Mouse (Mus musculus) megakaryocyte progenitor cell, adult 5-6 weeks (primary cell): ENCODE measurements around the gene Msi2. TPM values are rescaled to one million over a fixed set of nuclear protein-coding genes. Genes with fewer than 3 reads are reported as not detected.

ENCODE experiments used
- ATAC-seq: replicated peaks from 2 replicates; pipeline ENCODE4 v1.8.0; 2016; ENCODE audit warnings: mild to moderate bottlenecking, moderate TSS enrichment, inconsistent platforms; ENCODE audit not compliant: poor library complexity
- total RNA-seq, 2 experiments: library from RNA; stranded (forward) in 1 of 2; stranded (reverse) in 1 of 2; fragments of 157-497, 149-512 nt in 1 of 2; fragments of 200-1000 nt in 1 of 2; gene quantifications; 2 replicates each; pipeline versions ENCODE4 v1.2.3 to v1.2.4; 2015 to 2017

The Msi2 gene
- total RNA-seq, 2 experiments from 2014 or later: 35.4 to 46.6 TPM

DNA sequence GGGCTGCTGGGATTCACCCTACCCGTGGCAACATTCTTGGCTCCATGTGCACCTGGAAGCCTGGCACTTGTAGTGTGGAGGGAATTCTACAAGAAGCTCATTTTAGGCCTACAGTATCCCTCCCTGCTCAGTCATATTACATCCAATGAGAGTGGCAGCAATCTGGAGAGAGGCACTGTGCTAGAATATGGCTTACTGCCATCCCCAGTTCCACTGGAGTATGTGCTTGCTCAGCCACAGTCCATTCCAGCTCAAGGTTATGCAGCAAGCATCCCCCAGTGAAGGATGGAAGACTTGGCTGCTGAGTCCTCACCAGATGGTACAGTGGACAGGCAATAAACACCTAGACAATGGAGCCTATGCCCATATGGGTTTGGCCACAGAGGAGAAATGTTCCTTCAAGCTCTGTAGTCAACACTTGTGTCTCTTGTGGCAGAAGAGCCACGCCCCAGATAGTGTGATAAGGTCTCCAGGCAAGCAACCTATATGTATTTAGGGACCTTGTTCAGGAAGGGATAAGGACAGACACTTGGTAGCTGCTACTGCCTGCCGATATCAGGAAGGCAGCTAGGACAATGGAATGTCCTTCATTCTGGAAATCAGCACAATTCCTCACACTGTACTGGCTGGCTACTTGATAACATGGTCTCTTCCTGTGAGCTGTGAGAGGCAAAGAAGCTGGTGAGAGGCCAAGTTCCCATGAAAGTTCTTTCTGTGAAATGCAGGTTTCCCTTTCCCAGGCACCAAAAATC is 366.4 kb downstream of the Msi2 start:
- 0 out of 2 replicates have a peak, but pooled peaks have one; percentile 45 for ATAC-seq

DNA sequence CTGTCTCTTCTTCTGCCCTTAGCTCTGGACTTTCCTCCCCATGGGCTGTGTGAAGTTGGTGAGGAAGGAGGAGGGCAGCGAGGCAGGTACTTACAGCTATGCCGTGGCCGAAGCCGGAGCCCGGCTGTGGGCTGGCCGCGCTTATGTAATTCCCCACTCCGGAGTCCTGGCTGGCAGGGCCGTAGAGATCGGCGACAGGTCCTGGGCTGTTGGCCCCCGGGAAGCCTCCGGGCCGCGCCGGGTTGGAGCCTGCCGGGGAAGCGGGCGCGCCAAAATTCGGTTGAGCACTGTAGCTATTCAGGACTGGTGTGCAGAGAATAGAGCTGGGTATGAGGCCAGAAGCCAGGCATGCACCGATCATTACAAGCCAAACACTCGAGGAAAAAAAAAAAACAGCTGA is 369.6 kb downstream of the Msi2 start:
- ATAC-seq: no peak

DNA sequence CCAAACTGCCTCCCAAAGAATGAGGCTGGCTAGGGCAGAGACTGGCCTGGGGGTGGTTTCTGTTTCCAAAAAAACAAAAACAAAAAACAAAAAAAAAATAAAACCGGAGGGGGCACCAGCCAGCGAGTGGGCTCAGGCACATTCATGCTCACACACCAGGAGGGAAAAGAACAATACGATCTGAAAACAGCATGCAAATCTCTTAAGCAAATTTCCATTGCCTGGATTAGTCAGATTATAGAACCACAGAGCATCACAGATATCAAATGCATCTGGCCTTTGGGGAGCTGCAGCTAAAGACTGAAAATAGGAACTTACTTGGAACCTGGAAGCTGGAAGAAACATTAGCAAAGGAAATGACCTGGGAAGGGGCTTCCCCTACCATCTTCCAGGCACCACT is 370.3 kb downstream of the Msi2 start:
- no peak for ATAC-seq

DNA sequence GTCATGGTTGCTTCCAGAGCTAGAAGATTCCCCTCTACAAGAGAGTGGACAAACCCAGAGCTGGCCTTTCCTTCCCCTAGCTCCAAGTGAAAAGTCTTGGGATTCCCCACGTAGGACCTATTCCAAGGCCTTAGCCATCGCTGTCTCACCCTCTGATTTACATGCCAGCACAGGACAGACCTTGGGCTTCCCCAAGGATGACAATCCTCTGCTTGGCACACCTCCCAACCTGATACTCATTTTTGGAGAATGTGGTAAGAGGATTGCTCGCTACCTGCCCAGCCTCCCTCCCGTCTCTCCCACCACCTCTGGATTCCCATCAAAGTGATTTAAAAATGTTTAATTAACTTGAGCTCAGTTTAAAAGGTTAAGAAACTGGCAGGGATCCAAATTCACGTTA is 372.2 kb downstream of the Msi2 start:
- no peak for ATAC-seq

DNA sequence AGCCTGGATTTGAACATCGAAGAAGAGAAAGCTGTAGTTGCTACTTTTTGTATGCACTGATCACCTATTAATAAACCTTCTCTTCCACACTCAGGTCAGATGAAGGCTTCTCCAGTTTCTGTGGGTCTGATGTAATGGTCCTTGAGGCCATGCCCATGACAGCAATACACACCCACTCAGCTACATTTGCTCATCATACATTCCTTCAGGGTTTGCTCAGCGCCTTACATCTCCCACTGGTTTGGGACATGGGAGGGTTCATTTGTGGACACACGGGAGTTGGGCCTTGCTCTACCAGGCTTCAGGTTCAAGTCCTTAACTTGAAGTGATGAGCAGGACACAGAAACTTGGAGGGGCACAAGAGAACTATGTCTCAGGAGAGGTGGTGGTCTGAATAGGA is 380.4 kb downstream of the Msi2 start:
- no peak for ATAC-seq

DNA sequence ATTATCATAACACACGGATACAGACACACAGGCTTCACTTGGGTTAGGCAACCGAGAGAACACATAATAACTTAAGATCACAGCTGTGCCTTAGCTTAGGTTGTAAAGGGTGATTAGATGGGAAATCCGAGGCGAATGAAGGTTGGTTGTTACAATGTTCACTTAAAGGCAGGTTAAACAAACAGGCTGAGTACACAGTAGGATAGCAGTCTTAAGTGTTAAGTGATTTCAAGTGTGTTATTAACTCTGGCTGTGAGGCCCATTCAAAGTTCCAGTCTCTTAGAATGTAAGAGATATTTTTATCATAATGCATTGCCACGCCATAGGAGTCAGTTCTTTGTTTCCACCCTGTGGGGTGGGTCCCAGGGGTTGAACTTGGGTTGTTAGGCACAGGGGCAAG is 383.4 kb downstream of the Msi2 start:
- ATAC-seq: no peak

DNA sequence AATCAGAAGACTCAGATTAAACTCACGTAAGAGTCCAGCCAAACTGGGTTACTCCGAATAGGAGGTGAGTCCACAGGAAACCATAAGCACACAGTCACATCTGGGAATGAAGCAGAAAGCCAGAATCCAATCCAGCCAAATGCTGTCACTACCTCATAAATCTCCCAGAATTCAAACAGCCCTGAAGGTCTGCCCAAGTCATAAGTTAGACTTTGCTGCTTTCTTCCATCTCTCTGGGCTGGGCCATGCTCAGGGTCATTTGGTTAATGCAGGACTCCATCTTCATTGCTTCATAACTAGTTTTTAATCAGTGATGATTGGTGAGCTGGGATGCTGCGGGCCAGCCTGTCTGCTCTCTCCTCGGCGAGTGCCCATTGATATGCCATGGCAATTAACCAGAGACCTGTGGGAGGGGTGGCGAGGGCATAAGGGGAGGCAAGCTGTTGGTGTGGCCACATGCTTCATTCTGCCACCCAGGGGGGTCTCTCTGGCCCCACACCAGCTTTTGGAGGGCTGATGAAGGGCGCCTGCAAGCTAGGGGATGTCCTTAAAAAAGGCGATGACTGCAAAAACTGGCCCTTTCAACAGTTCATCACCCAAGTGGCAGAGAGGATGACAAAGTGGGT is 385.9 kb downstream of the Msi2 start:
- no peak for ATAC-seq

DNA sequence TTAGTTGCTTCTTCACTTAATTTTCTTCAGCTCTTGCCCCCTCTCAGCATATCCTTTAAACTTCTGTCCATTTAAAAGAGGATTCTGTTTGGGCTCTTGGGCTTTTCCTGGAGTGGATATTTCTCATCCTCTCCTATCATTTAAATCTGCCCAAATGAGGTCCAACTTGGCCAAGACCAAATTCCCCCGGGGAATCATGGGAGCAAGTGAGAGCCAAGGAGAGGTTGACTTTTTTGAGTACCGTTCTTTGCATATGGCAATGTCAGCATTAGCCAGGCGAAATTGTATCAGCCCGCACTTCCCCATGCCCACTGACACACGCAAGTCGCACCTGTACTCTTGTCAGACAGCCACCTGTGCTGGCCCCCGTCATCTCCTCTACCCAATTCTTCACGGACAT is 386.6 kb downstream of the Msi2 start:
- no peak for ATAC-seq

DNA sequence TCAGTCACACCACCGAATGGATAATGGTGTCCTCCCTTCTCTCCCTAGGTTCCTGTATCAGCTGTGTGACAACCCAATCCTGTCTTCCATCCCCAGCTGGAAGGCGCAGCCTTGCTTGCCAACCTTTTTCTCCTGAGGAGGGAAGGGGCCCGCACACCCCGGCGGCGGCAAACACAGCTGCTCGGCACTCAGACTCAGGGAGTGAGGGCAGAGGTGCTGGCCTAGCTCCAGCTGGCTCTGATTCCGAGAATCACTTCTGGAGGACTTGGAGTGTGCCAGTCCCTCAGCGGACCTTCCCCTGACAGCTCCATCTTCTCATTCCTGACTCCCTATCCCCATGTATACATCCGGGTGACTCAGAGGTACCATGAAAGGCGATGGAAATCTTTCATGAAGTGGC is 387.5 kb downstream of the Msi2 start:
- ATAC-seq: no peak

GRCm38 (mm10) chr11:88328813-88329595 is 389.3 kb downstream of the Msi2 start:
- ATAC-seq: no peak

- ATAC-seq: no peak
These were observed 391.3 kb downstream of the Msi2 start for GRCm38 (mm10) chr11:88327016-88327415.

GRCm38 (mm10) chr11:88318850-88319249 is 399.5 kb downstream of the Msi2 start:
- no peak for ATAC-seq

DNA sequence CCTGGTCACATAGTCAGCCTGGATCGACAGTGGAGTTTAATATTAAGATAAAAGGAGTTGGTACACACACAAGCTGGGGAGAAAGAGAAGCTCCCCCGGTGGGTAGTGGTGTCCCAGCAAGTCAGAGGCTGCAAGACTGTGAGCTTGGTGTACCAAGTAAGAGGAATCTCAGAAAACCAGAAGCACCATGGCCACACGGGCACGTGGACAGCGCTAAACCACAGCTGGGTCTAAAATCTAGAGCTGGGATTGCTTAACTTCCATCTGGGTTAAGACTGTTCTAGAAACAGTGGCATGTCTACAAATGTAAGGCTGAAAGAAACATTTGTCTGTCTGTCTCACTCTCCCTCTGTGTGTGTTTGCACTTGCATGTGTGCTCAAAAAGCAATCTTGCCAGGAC is 402.9 kb downstream of the Msi2 start:
- peak; percentile 61 for ATAC-seq

GRCm38 (mm10) chr11:88314471-88314870 is 403.8 kb downstream of the Msi2 start:
- ATAC-seq: no peak

DNA sequence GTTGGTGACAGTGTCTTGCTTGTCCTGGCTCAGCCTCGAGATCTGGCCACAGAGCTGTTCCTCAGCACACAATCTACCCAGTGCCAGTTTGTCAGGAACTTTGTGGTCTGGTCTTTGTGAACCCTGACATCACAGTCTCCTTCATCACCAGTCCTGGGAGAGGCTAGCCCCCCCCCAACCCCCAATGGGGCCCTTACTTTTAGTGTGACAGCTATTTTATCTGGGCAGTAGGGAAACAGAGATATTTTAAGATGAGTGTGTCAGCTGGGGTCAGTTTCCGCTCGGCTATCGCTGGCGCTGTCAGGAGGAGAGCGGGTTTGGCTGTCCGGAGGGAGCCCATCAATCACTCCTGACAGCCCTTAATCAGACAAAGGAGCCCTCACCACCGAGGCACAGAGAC is 404.8 kb downstream of the Msi2 start:
- ATAC-seq: peak; percentile 49

- ATAC-seq: no peak
These were observed 406.7 kb downstream of the Msi2 start for GRCm38 (mm10) chr11:88311606-88312005.

DNA sequence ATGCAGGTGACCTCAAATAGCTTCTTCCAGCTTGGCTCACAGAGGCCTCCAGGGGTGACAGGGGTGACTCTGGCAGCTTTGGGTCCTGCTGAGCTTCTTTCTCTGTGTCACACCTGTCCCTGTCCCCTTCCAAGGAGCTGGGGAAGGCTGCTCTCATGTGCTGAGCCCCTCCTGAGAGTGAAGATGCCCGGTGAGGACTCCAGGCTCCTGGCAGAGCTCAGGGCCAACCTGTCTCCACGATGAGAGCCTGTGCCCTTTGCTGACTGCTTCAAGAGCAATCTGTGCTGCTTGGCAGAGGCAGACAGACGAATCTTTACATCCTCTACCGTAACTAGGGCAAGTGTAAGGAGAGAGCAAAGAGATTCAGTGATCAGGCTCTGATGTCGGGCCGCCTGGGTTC is 407.5 kb downstream of the Msi2 start:
- no peak for ATAC-seq

DNA sequence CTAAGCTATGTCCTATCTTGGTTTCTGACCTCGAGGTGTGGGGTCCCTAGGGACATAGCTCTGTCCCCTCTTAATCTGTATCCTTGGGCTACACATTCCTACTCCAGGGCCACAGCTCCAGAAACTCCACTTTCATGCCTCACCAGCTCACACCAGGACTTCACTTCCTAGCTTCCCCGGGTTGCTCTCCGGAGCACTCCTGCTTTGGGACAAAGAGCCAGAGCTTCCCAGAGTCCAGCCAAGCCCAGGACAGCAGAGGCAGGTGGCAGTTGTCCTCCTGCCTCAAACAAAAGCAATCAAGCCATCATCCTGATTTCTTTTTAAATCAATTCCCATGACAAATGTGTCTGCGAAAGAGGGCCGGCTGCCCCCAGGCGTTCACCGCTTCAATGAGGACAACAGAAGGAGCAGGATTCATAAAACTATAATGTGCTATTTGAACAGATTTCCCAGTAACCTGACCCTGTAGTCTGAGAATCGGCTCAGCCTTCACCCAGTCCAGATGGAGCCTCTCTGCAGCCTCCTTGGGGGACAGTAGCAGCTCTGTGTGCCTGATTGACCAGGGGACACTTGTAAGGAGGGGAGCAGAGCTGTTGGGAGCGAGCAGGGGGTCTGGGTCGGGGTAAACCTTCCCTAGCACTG is 409.1 kb downstream of the Msi2 start:
- no peak for ATAC-seq

DNA sequence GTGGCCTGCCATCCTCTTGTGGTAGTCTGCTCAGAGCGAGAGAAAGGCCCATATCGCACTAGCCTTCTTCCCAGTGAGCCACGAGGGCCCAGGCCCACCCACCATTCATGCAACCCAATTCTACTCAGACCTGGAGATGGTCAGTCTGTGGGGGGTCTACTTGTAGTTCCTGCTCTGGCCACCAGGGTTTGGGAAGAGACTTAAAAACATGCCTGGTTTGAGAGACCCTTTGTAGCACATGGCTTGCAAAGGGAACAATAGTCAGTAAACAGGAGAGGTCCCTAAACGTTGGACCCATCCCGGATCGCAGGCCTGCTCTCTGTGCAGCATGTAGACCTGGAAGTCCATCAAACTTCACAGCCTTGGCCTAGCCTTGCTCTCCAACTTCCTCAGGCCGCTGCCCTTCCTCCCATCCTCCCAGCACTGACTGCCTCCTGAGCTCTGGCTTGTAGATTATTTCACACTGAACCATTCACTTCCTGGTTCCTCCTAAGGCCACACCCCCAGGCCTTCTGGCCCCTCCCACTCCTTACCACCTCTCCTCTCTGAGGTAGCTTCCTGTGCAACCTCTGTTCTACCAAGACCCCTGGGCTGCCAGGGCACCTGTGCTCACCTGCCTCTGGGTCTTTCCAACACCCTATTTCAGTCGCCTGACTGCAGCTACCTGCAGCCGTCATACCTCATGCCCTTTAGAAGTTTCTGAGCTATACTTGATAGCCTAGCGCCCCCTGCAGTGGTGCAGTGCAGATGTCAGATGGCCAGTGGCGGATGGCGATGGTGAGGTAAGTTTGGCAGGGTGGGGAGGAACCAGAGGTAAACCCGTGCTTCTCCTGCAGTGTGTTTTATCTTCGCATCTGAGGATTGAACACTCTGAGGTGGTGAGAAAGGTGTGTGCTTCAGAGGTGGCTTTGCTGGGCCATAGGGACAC is 410.4 kb downstream of the Msi2 start:
- 0 out of 2 replicates have a peak, but pooled peaks have one; percentile 49 for ATAC-seq

GRCm38 (mm10) chr11:88305759-88306158 is 412.6 kb downstream of the Msi2 start:
- 0 out of 2 replicates have a peak, but pooled peaks have one; percentile 31 for ATAC-seq
